Mouse (Mus musculus) lung, adult 2 months (tissue): ENCODE measurements at regions not wholly inside any gene's neighbourhood (a gene's known extent, or its start where the extent isn't known, plus 50 kb on each side); places are given as distances from the start of the nearest gene placed in this dataset.

Experiments used
- CTCF ChIP-seq: fragments of 200-500 bp; IDR thresholded peaks from 2 replicates; pipeline ENCODE4 v1.5.1; 2011; ENCODE audit warnings: mild to moderate bottlenecking, low read length, control low read depth; ENCODE audit not compliant: insufficient read depth
- POLR2A ChIP-seq: fragments of 200-500 bp; IDR thresholded peaks from 2 replicates; pipeline ENCODE4 v1.6.1; 2011; ENCODE audit warnings: low read depth, mild to moderate bottlenecking, control low read depth, low read length, borderline replicate concordance; ENCODE audit errors: extremely low read depth

DNA sequence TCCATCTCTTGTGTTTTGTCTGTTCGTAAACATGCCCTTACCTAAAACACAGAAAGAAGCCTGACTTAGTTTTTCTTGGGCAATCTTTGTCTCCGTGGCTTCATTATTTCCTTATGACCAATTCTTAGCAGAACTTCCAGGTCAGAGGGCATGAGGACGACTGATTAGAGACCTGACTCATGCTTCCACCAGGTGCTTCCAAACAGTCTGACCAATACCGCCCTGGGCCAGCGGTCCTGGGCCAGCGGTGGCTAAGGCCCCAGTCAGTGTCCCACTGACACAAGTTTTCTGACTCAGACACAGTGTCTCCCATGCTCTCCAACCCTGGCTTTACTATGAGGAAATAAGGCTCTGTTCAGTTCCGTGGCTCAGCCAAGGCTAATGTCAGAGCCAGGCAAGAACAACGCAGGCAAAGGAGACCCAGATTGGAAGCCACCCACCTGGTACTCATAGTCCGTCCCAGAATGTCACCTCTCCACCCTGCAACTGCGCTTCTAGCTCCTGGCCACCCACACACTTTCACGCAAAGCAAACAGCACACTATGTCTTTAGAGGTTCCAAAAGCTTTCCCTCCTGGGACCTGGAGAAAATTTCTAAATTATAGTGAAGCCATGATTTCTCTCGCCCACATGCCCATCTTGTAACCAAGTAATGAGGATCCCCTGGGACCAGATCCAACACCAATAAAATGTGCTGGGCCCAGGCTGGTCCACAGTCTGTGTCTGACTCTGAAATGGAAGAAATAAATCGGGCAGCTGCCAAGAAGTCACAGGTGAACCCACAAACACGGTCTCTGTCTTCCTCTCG, 56.6 kb upstream of the Erg start:
- no peak for TF ChIP-seq POLR2A
- no peak for TF ChIP-seq CTCF
